Mouse (Mus musculus) stomach, postnatal 0 days (tissue): ENCODE results near the gene Pitx2.

Experiments used
- CTCF ChIP-seq: IDR thresholded peaks from 2 replicates; pipeline ENCODE4 v1.5.1; 2016; ENCODE audit warnings: antibody characterized with exemption, low read depth, mild to moderate bottlenecking, moderate library complexity
- EP300 ChIP-seq: optimal IDR thresholded peaks from 2 replicates; pipeline ENCODE3; 2016; ENCODE audit warnings: antibody characterized with exemption

- TF ChIP-seq CTCF (no peak), EP300 (no peak)
These were observed 21.9 kb downstream of the Pitx2 start for GRCm38 (mm10) chr3:129221380-129222260.
